Mouse (Mus musculus) heart, adult 8-10 months (tissue): ENCODE data around the gene Rarg. TPM values are rescaled to one million over a fixed set of nuclear protein-coding genes. Genes with fewer than 3 reads are reported as not detected.
A peak's percentile ranks its signal among the peaks of the same experiment; 100 is the strongest.

Source experiments
- DNase-seq: peaks from one replicate; pipeline ENCODE4 v3.0.0; 2022; ENCODE audit warnings: low spot score
- total RNA-seq, 4 experiments: library from RNA; stranded (reverse); gene quantifications; 2 replicates each; pipeline ENCODE4 v1.2.4; 2022

Rarg gene
- total RNA-seq, 4 experiments from 2014 or later = 15.3 to 20.6 (median 17.3) TPM

- no peak for DNase-seq
Observed at GRCm38 (mm10) chr15:102258076-102258470, 756 bp upstream of the Rarg start.

- DNase-seq = no peak
Observed at GRCm38 (mm10) chr15:102256431-102257201, 701 bp downstream of the Rarg start.

- DNase-seq = no peak
Observed at GRCm38 (mm10) chr15:102255547-102256255, 1.6 kb downstream of the Rarg start.

- DNase-seq = no peak
Observed at GRCm38 (mm10) chr15:102250521-102250920, 6.8 kb downstream of the Rarg start.

- no peak for DNase-seq
Observed at GRCm38 (mm10) chr15:102249967-102250366, 7.3 kb downstream of the Rarg start.

GRCm38 (mm10) chr15:102249251-102249691 is 8.0 kb downstream of the Rarg start:
- DNase-seq = no peak

- no peak for DNase-seq
Observed at GRCm38 (mm10) chr15:102248812-102249191, 8.5 kb downstream of the Rarg start.

GRCm38 (mm10) chr15:102248131-102248811 is 9.0 kb downstream of the Rarg start:
- no peak for DNase-seq

GRCm38 (mm10) chr15:102247252-102248130 is 9.8 kb downstream of the Rarg start:
- DNase-seq = peak; percentile 85

GRCm38 (mm10) chr15:102246866-102247251 is 10.5 kb downstream of the Rarg start:
- peak; percentile 95 for DNase-seq

GRCm38 (mm10) chr15:102245891-102246741 is 11.2 kb downstream of the Rarg start:
- peak; percentile 77 for DNase-seq

- DNase-seq = no peak
Observed at GRCm38 (mm10) chr15:102245461-102245881, 11.8 kb downstream of the Rarg start.

- no peak for DNase-seq
Observed at GRCm38 (mm10) chr15:102244306-102245191, 12.8 kb downstream of the Rarg start.

- DNase-seq = peak; percentile 76
Observed at GRCm38 (mm10) chr15:102243229-102244190, 13.8 kb downstream of the Rarg start.

GRCm38 (mm10) chr15:102242404-102243228 is 14.7 kb downstream of the Rarg start:
- no peak for DNase-seq

GRCm38 (mm10) chr15:102240607-102241006 is 16.7 kb downstream of the Rarg start:
- DNase-seq = peak; percentile 61

GRCm38 (mm10) chr15:102239851-102240250 is 17.5 kb downstream of the Rarg start:
- DNase-seq = no peak
